Mouse (Mus musculus): ENCODE measurements at regions not wholly inside any gene's neighbourhood (a gene's known extent, or its start where the extent isn't known, plus 50 kb on each side); places are given as distances from the start of the nearest gene placed in this dataset.

DNA sequence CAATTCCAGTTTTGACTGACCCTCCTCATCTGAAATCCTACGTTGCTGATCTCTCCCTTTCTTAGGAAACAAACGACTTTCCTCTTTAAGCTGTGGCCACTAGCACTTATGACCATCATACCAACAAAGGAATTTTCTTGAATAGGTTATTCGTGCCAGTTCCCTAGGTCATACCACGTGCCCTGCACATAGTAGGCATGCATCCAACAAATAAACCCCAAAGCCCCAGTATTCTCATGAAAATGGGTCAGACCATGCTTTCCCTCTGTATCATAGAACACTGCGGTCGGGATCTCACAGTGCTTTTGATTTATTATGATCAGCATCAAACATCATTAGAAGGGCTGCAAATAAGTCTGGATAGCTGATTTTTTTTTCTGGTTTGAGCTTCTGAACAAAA is 139.4 kb downstream of the Emp1 start:
- Histone ChIP-seq H3K4me1 (replicated peaks; ENCODE audit: control insufficient read depth, insufficient read depth, low read length) (no peaks in the 10 kb centered on the region), H3K4me3 (ENCODE audit: low read depth, low read length) (no peak overlapping the region), H3K9me3 (ENCODE audit: control insufficient read depth, low read length) (no peaks in the 10 kb centered on the region), H3K27ac (ENCODE audit: low read depth) (no peak overlapping the region), H3K9ac (ENCODE audit: low read length) (no peak overlapping the region), H3K27me3 (replicated peaks; ENCODE audit: control insufficient read depth, insufficient read depth, low read length) (no peaks in the 10 kb centered on the region), H3K36me3 (ENCODE audit: control insufficient read depth, insufficient read depth, low read length) (no peaks in the 10 kb centered on the region), H3K4me2 (ENCODE audit: low read length) (no peak overlapping the region)
- 82% methylated on average over 6 of the region's 6 CpGs for WGBS
- DNase-seq (ENCODE audit: low spot score) (no peak), ATAC-seq (replicated peaks; ENCODE audit: low FRiP score, low TSS enrichment, low read depth) (no peak)

GRCm38 (mm10) chr6:135502405-135502804 is 140.1 kb downstream of the Emp1 start:
- no peaks in the 10 kb centered on the region for H3K4me1 ChIP-seq (replicated peaks; ENCODE audit: control insufficient read depth, insufficient read depth, low read length)
- no peak for ATAC-seq (replicated peaks; ENCODE audit: low FRiP score, low TSS enrichment, low read depth)
- no peak overlapping the region for H3K4me2 ChIP-seq (ENCODE audit: low read length)
- DNase-seq (ENCODE audit: low spot score), result no peak
- WGBS, result 67% methylated on average over 8 of the region's 8 CpGs
- no peaks in the 10 kb centered on the region for H3K36me3 ChIP-seq (ENCODE audit: control insufficient read depth, insufficient read depth, low read length)
- no peak overlapping the region for H3K27ac ChIP-seq (ENCODE audit: low read depth)
- no peak overlapping the region for H3K9ac ChIP-seq (ENCODE audit: low read length)
- no peaks in the 10 kb centered on the region for H3K27me3 ChIP-seq (replicated peaks; ENCODE audit: control insufficient read depth, insufficient read depth, low read length)
- H3K4me3 ChIP-seq (ENCODE audit: low read depth, low read length), result no peak overlapping the region
- no peaks in the 10 kb centered on the region for H3K9me3 ChIP-seq (ENCODE audit: control insufficient read depth, low read length)

DNA sequence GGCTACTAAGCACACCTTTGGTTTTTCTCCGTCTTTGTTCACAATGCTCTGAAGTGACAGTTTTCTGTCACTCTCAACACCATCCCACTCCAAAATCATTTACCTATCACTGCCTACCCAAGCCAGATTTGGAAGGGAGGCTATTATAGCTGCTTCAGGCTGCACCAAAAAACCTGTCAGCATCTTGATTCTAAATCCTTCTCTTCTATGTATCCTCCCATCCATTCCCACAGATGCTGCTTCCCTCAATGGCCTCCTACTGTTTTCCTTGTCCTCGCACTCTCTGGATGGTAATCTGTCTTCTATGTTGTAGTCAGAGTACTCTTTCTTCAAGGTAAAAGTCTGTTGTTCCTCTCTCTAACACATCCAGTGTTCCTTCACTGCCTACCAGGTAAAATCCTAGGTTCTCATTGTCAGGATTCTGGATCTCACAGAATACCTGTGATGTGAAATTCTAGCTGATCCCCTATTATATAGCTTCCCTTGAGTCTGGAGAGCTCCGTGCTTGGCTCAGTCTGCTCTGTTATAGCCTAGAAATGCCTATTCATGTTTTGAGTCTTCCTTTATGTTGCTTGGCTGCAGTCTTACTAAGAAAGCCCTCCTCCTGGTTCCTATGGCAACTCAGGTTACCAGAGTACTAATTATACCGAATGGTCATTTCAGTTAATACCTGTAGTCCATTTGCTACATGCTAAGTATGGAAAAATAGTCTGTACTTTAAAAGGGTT is 156.5 kb downstream of the Emp1 start:
- no peaks in the 10 kb centered on the region for H3K27me3 ChIP-seq (replicated peaks; ENCODE audit: control insufficient read depth, insufficient read depth, low read length)
- H3K4me3 ChIP-seq (ENCODE audit: low read depth, low read length), result no peak overlapping the region
- H3K4me1 ChIP-seq (replicated peaks; ENCODE audit: control insufficient read depth, insufficient read depth, low read length), result no peaks in the 10 kb centered on the region
- no peak for ATAC-seq (replicated peaks; ENCODE audit: low FRiP score, low TSS enrichment, low read depth)
- DNase-seq (ENCODE audit: low spot score), result no peak
- H3K36me3 ChIP-seq (ENCODE audit: control insufficient read depth, insufficient read depth, low read length), result no peaks in the 10 kb centered on the region
- H3K27ac ChIP-seq (ENCODE audit: low read depth), result no peak overlapping the region
- WGBS, result 84% methylated on average over 4 of the region's 4 CpGs
- H3K9me3 ChIP-seq (ENCODE audit: control insufficient read depth, low read length), result no peaks in the 10 kb centered on the region
- no peak overlapping the region for H3K9ac ChIP-seq (ENCODE audit: low read length)
- no peak overlapping the region for H3K4me2 ChIP-seq (ENCODE audit: low read length)

DNA sequence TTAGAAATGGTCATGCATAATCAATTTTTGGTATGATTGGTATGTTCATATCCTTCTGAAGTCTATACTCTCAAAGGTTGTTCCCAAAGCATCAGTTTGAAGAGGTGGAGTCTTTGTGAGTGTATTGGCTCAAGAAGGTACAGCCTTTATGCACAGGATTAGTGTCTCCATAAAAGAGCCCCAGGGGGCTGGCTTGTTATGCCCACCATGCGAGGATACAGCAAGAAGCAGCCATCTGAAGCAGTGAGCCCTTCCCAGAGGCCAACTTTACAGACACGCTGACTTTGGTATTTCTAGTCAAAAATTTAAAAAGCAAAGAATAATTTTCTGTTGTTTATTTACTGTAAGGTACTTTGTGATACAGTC is 157.1 kb downstream of the Emp1 start:
- no peaks in the 10 kb centered on the region for H3K27me3 ChIP-seq (replicated peaks; ENCODE audit: control insufficient read depth, insufficient read depth, low read length)
- 85% methylated on average over 2 of the region's 2 CpGs for WGBS
- no peaks in the 10 kb centered on the region for H3K9me3 ChIP-seq (ENCODE audit: control insufficient read depth, low read length)
- no peak overlapping the region for H3K4me2 ChIP-seq (ENCODE audit: low read length)
- H3K36me3 ChIP-seq (ENCODE audit: control insufficient read depth, insufficient read depth, low read length), result no peaks in the 10 kb centered on the region
- H3K4me1 ChIP-seq (replicated peaks; ENCODE audit: control insufficient read depth, insufficient read depth, low read length), result no peaks in the 10 kb centered on the region
- ATAC-seq (replicated peaks; ENCODE audit: low FRiP score, low TSS enrichment, low read depth) (no peak), DNase-seq (ENCODE audit: low spot score) (no peak)
- H3K9ac ChIP-seq (ENCODE audit: low read length), result no peak overlapping the region
- H3K4me3 ChIP-seq (ENCODE audit: low read depth, low read length), result no peak overlapping the region
- H3K27ac ChIP-seq (ENCODE audit: low read depth), result no peak overlapping the region

GRCm38 (mm10) chr6:135520868-135521267 is 158.5 kb downstream of the Emp1 start:
- Histone ChIP-seq H3K4me3 (ENCODE audit: low read depth, low read length) (no peak overlapping the region), H3K9ac (ENCODE audit: low read length) (no peak overlapping the region), H3K27me3 (replicated peaks; ENCODE audit: control insufficient read depth, insufficient read depth, low read length) (no peaks in the 10 kb centered on the region), H3K9me3 (ENCODE audit: control insufficient read depth, low read length) (no peaks in the 10 kb centered on the region), H3K4me2 (ENCODE audit: low read length) (no peak overlapping the region), H3K36me3 (ENCODE audit: control insufficient read depth, insufficient read depth, low read length) (no peaks in the 10 kb centered on the region), H3K27ac (ENCODE audit: low read depth) (no peak overlapping the region), H3K4me1 (replicated peaks; ENCODE audit: control insufficient read depth, insufficient read depth, low read length) (peaks cover 5% of the 10 kb centered on the region; the same call in 1 of the 2 replicates)
- 75% methylated on average over 2 of the region's 2 CpGs for WGBS
- DNase-seq (ENCODE audit: low spot score) (no peak), ATAC-seq (replicated peaks; ENCODE audit: low FRiP score, low TSS enrichment, low read depth) (no peak; the same call in 1 of the 2 replicates)

GRCm38 (mm10) chr6:135524886-135525285 is 162.5 kb downstream of the Emp1 start:
- Histone ChIP-seq H3K27me3 (replicated peaks; ENCODE audit: control insufficient read depth, insufficient read depth, low read length) (no peaks in the 10 kb centered on the region), H3K4me1 (replicated peaks; ENCODE audit: control insufficient read depth, insufficient read depth, low read length) (peaks cover 10% of the 10 kb centered on the region; the same call in 1 of the 2 replicates), H3K4me2 (ENCODE audit: low read length) (no peak overlapping the region), H3K4me3 (ENCODE audit: low read depth, low read length) (no peak overlapping the region), H3K9me3 (ENCODE audit: control insufficient read depth, low read length) (no peaks in the 10 kb centered on the region), H3K27ac (ENCODE audit: low read depth) (no peak overlapping the region), H3K9ac (ENCODE audit: low read length) (no peak overlapping the region), H3K36me3 (ENCODE audit: control insufficient read depth, insufficient read depth, low read length) (no peaks in the 10 kb centered on the region)
- ATAC-seq (replicated peaks; ENCODE audit: low FRiP score, low TSS enrichment, low read depth) (no peak), DNase-seq (ENCODE audit: low spot score) (no peak)
- WGBS, result 78% methylated on average over 5 of the region's 5 CpGs

GRCm38 (mm10) chr6:135525841-135526327 is 163.5 kb downstream of the Emp1 start:
- H3K36me3 ChIP-seq (ENCODE audit: control insufficient read depth, insufficient read depth, low read length), result no peaks in the 10 kb centered on the region
- H3K4me1 ChIP-seq (replicated peaks; ENCODE audit: control insufficient read depth, insufficient read depth, low read length), result peaks cover 10% of the 10 kb centered on the region; the same call in 1 of the 2 replicates
- WGBS, result 42% methylated on average over 5 of the region's 5 CpGs
- H3K27me3 ChIP-seq (replicated peaks; ENCODE audit: control insufficient read depth, insufficient read depth, low read length), result no peaks in the 10 kb centered on the region
- no peak overlapping the region for H3K4me3 ChIP-seq (ENCODE audit: low read depth, low read length)
- H3K9me3 ChIP-seq (ENCODE audit: control insufficient read depth, low read length), result no peaks in the 10 kb centered on the region
- ATAC-seq (replicated peaks; ENCODE audit: low FRiP score, low TSS enrichment, low read depth) (peak; percentile 68), DNase-seq (ENCODE audit: low spot score) (peak; percentile 75)
- no peak overlapping the region for H3K9ac ChIP-seq (ENCODE audit: low read length)
- H3K27ac ChIP-seq (ENCODE audit: low read depth), result no peak overlapping the region
- no peak overlapping the region for H3K4me2 ChIP-seq (ENCODE audit: low read length)

DNA sequence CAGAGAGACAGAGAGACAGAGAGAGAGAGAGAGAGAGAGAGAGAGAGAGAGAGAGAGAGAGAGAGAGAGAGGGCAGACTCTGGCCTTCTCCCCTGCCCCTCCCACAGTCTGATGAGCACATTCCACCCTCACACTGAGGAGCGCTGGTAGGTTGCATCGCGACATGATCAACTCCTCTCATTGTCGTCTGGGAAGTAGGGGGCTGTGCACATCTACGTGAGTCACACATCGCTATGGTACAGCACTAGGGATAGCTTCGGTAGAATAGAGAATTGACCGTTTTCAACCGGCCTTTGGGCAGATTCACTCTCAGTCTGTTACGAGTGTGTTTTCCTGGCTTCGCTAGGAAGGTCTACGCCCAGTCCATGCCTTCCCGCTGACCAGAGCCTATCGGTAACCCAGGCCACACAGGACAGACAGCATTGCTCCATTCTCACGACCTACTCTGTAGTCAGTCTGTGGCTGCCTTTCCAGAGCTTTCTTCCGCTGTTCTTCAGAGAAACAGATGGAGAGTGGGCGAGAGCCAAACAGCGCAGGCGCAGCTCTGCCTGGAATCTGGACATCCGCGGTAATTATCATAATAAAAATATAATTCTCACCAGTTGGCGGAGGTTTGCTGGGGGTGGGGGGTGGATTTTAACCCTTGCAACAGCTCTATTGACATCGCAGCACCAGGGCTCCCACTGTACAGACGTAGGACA is 164.3 kb downstream of the Emp1 start:
- Histone ChIP-seq H3K27me3 (replicated peaks; ENCODE audit: control insufficient read depth, insufficient read depth, low read length) (no peaks in the 10 kb centered on the region), H3K4me3 (ENCODE audit: low read depth, low read length) (no peak overlapping the region), H3K4me2 (ENCODE audit: low read length) (no peak overlapping the region), H3K36me3 (ENCODE audit: control insufficient read depth, insufficient read depth, low read length) (no peaks in the 10 kb centered on the region), H3K27ac (ENCODE audit: low read depth) (no peak overlapping the region), H3K9me3 (ENCODE audit: control insufficient read depth, low read length) (no peaks in the 10 kb centered on the region), H3K9ac (ENCODE audit: low read length) (no peak overlapping the region), H3K4me1 (replicated peaks; ENCODE audit: control insufficient read depth, insufficient read depth, low read length) (peaks cover 10% of the 10 kb centered on the region; the same call in 1 of the 2 replicates)
- DNase-seq (ENCODE audit: low spot score) (no peak), ATAC-seq (replicated peaks; ENCODE audit: low FRiP score, low TSS enrichment, low read depth) (no peak)
- WGBS, result 82% methylated on average over 24 of the region's 24 CpGs
